Comparison of ENCODE assay signal across 8 mouse cellular contexts in genomic region chr10:81559163-81559626, GRCm38 (mm10). TPM values are rescaled to one million over a fixed set of nuclear protein-coding genes. Genes with fewer than 3 reads are reported as not detected.
DNase-seq lines count a peak whose midpoint lies in the region; ATAC-seq and TF ChIP-seq lines count a peak whose summit lies in the region.

Aes (plus strand) TSS chr10:81559488.

- peak; percentile 61 for ATAC-seq in heart, embryonic 13.5 days (ENCODE audit: extremely low read depth, insufficient number of reproducible peaks, low FRiP score, low TSS enrichment)
- ATAC-seq in kidney, embryonic 16.5 days (ENCODE audit: low FRiP score, low TSS enrichment), result peak; percentile 37
- peak; percentile 70 for ATAC-seq in liver, embryonic 14.5 days (ENCODE audit: insufficient read depth)
- ATAC-seq in neural tube, embryonic 11.5 days (ENCODE audit: insufficient read depth, low FRiP score, low TSS enrichment), result peak; percentile 71

- no peaks in the 10 kb centered on the region for H3K27me3 ChIP-seq in erythroblast, embryonic 14.5 days (ENCODE audit: control insufficient read depth)
- H3K27me3 ChIP-seq in heart, embryonic 13.5 days (replicated peaks), result no peaks in the 10 kb centered on the region
- no peaks in the 10 kb centered on the region for H3K27me3 ChIP-seq in kidney, embryonic 16.5 days (ENCODE audit: insufficient read depth, low read length)
- no peaks in the 10 kb centered on the region for H3K27me3 ChIP-seq in liver, embryonic 14.5 days (ENCODE audit: control insufficient read depth, insufficient read depth, low read length)
- H3K27me3 ChIP-seq in neural tube, embryonic 11.5 days (ENCODE audit: control insufficient read depth, insufficient read depth, low read length), result no peaks in the 10 kb centered on the region

- H3K27ac ChIP-seq in heart, embryonic 13.5 days (replicated peaks), result peak within 1 kb of the TSS; percentile 97
- H3K27ac ChIP-seq in kidney, embryonic 16.5 days (ENCODE audit: low read length), result peak within 1 kb of the TSS; percentile 96
- H3K27ac ChIP-seq in liver, embryonic 14.5 days, result peak within 1 kb of the TSS; percentile 46
- peak within 1 kb of the TSS; percentile 85; the same call in 1 of the 2 replicates for H3K27ac ChIP-seq in neural tube, embryonic 11.5 days (ENCODE audit: low read depth, low read length)

- H3K4me3 ChIP-seq in erythroblast, embryonic 14.5 days (replicated peaks), result peak within 1 kb of the TSS; percentile 91
- H3K4me3 ChIP-seq in heart, embryonic 13.5 days, result peak within 1 kb of the TSS; percentile 97
- peak within 1 kb of the TSS; percentile 89 for H3K4me3 ChIP-seq in kidney, embryonic 16.5 days (ENCODE audit: low read length)
- peak within 1 kb of the TSS; percentile 67 to 74 for H3K4me3 ChIP-seq in liver, embryonic 14.5 days (ENCODE audit: insufficient read depth in 1 of 2, low read depth in 2 of 2, low read length in 2 of 2)
- peak within 1 kb of the TSS; percentile 90 for H3K4me3 ChIP-seq in neural tube, embryonic 11.5 days (ENCODE audit: low read depth, low read length)

- H3K9me3 ChIP-seq in erythroblast, embryonic 14.5 days (ENCODE audit: control insufficient read depth, low read length), result no peaks in the 10 kb centered on the region
- no peaks in the 10 kb centered on the region for H3K9me3 ChIP-seq in heart, embryonic 13.5 days
- H3K9me3 ChIP-seq in kidney, embryonic 16.5 days (ENCODE audit: low read length), result no peaks in the 10 kb centered on the region
- no peaks in the 10 kb centered on the region for H3K9me3 ChIP-seq in liver, embryonic 14.5 days (ENCODE audit: control insufficient read depth, low read length)
- no peaks in the 10 kb centered on the region for H3K9me3 ChIP-seq in neural tube, embryonic 11.5 days (ENCODE audit: control insufficient read depth, low read length)

- WGBS in heart, embryonic 13.5 days, result under 1% methylated on average over 33 of the region's 53 CpGs
- under 1% methylated on average over 46 of the region's 53 CpGs for WGBS in kidney, embryonic 16.5 days
- WGBS in liver, embryonic 14.5 days (ENCODE audit: insufficient replicate concordance), result 1% methylated on average over 51 of the region's 53 CpGs
- 1% methylated on average over 31 of the region's 53 CpGs for WGBS in neural tube, embryonic 11.5 days

- DNase-seq in CD4-positive helper T cell, adult 2 months (ENCODE audit: low read depth, low spot score), result peak; percentile 80
- peak; percentile 97 for DNase-seq in adrenal gland, postnatal 25 days
- DNase-seq in liver, embryonic 14.5 days (ENCODE audit: low read depth in 3 of 3, low spot score in 3 of 3), result no peak
- peak; percentile 56 for DNase-seq in neural tube, embryonic 11.5 days (ENCODE audit: low spot score)
- DNase-seq in testis, postnatal 14 days (ENCODE audit: low spot score), result peak; percentile 78

- TF ChIP-seq EP300 in liver, embryonic 14.5 days (IDR thresholded peaks at IDR 0.05; ENCODE audit: low read depth), result no peak

- peaks cover 53% of the 10 kb centered on the region for H3K4me1 ChIP-seq in erythroblast, embryonic 14.5 days (ENCODE audit: control insufficient read depth)
- H3K4me1 ChIP-seq in heart, embryonic 13.5 days, result peaks cover 42% of the 10 kb centered on the region
- H3K4me1 ChIP-seq in kidney, embryonic 16.5 days (ENCODE audit: insufficient read depth, low read length), result peaks cover 37% of the 10 kb centered on the region
- H3K4me1 ChIP-seq in liver, embryonic 14.5 days (replicated peaks; ENCODE audit: control insufficient read depth in 2 of 2, insufficient read depth in 2 of 2, low read length in 1 of 2), result peaks cover 9 to 23% of the 10 kb centered on the region in 2 experiments
- H3K4me1 ChIP-seq in neural tube, embryonic 11.5 days (ENCODE audit: control insufficient read depth, insufficient read depth, low read length), result peaks cover 22% of the 10 kb centered on the region

- H3K9ac ChIP-seq in heart, embryonic 13.5 days, result peak within 1 kb of the TSS; percentile 100
- H3K9ac ChIP-seq in kidney, embryonic 16.5 days (replicated peaks; ENCODE audit: low read length), result peak within 1 kb of the TSS; percentile 99
- H3K9ac ChIP-seq in liver, embryonic 14.5 days (replicated peaks), result peak within 1 kb of the TSS; percentile 87
- H3K9ac ChIP-seq in neural tube, embryonic 11.5 days (ENCODE audit: low read length), result peak within 1 kb of the TSS; percentile 98

- no peak for TF ChIP-seq CTCF in liver, embryonic 14.5 days (IDR thresholded peaks at IDR 0.05; ENCODE audit: low read depth)

- peak within 1 kb of the TSS; percentile 93 for H3K4me2 ChIP-seq in heart, embryonic 13.5 days
- H3K4me2 ChIP-seq in kidney, embryonic 16.5 days (replicated peaks; ENCODE audit: low read depth, low read length), result peak within 1 kb of the TSS; percentile 95
- peak within 1 kb of the TSS; percentile 88 for H3K4me2 ChIP-seq in liver, embryonic 14.5 days (ENCODE audit: low read depth)
- H3K4me2 ChIP-seq in neural tube, embryonic 11.5 days (ENCODE audit: low read depth), result peak within 1 kb of the TSS; percentile 90

- peaks cover 27% of the 10 kb centered on the region for H3K36me3 ChIP-seq in erythroblast, embryonic 14.5 days (ENCODE audit: control insufficient read depth)
- H3K36me3 ChIP-seq in heart, embryonic 13.5 days, result peaks cover 30% of the 10 kb centered on the region
- H3K36me3 ChIP-seq in kidney, embryonic 16.5 days (ENCODE audit: insufficient read depth, low read length), result peaks cover 3% of the 10 kb centered on the region; the same call in 1 of the 2 replicates
- H3K36me3 ChIP-seq in liver, embryonic 14.5 days (replicated peaks; ENCODE audit: control insufficient read depth, insufficient read depth, low read depth), result no peaks in the 10 kb centered on the region; the same call in 1 of the 2 replicates
- peaks cover 4% of the 10 kb centered on the region for H3K36me3 ChIP-seq in neural tube, embryonic 11.5 days (ENCODE audit: control insufficient read depth, insufficient read depth, low read length)

RNA-seq across cellular contexts. Expression of gene Aes, which starts in this region (rescaled TPM):
- 983 and 1,070 TPM in 2 replicates for total RNA-seq in adrenal gland, postnatal 25 days (2021)
- 152 and 158 TPM in 2 replicates for polyA plus RNA-seq in erythroblast, embryonic 14.5 days (2012)
- 629 and 649 TPM in 2 replicates for polyA plus RNA-seq in heart, embryonic 13.5 days (2015; fragmentation: Nextera tagmentation; extraction: Ambion mirVana)
- polyA plus RNA-seq in kidney, embryonic 16.5 days (2015; fragmentation: Nextera tagmentation; extraction: Ambion mirVana), result 322 and 487 TPM in 2 replicates
- 113 and 134 TPM in 2 replicates for polyA plus RNA-seq in liver, embryonic 14.5 days (2012; rRNA removed)
- polyA plus RNA-seq in liver, embryonic 14.5 days (2014; fragmentation: Nextera tagmentation; extraction: Ambion mirVana), result 139 and 156 TPM in 2 replicates
- polyA plus RNA-seq in neural tube, embryonic 11.5 days (2014; fragmentation: Nextera tagmentation; extraction: Ambion mirVana), result 266 and 278 TPM in 2 replicates

Comparison
In these comparisons a context has a peak if more than half of its experiments do, and no peak if none do; other contexts are left out.
1. DNase-seq: peak in CD4-positive helper T cell, adult 2 months (single experiment), adrenal gland, postnatal 25 days (single experiment), neural tube, embryonic 11.5 days (single experiment) and testis, postnatal 14 days (single experiment); none in liver, embryonic 14.5 days (0 of 3).
2. H3K27ac ChIP-seq: peak in every context shown above with its lines; median percentile 97 in heart, embryonic 13.5 days; 96 in kidney, embryonic 16.5 days; 85 in neural tube, embryonic 11.5 days; 46 in liver, embryonic 14.5 days.
3. Peak in every context shown above with its lines, with median percentiles within 50 percentile points of each other: H3K4me3 ChIP-seq, ATAC-seq, H3K4me2 ChIP-seq and H3K9ac ChIP-seq.